Mouse (Mus musculus) bone marrow, adult 2 months (tissue): ENCODE results near the gene Gm42674.

ENCODE experiments used
- CTCF ChIP-seq: fragments of 200-500 bp; IDR thresholded peaks from 2 replicates; pipeline ENCODE4 v1.5.1; 2011; ENCODE audit warnings: low read length, control low read depth; ENCODE audit not compliant: control insufficient read depth, insufficient read depth
- POLR2A ChIP-seq: fragments of 200-500 bp; IDR thresholded peaks from 2 replicates; pipeline ENCODE4 v1.6.1; 2011; ENCODE audit warnings: low read depth, mild to moderate bottlenecking, control low read depth, low read length, borderline replicate concordance; ENCODE audit not compliant: control insufficient read depth

DNA sequence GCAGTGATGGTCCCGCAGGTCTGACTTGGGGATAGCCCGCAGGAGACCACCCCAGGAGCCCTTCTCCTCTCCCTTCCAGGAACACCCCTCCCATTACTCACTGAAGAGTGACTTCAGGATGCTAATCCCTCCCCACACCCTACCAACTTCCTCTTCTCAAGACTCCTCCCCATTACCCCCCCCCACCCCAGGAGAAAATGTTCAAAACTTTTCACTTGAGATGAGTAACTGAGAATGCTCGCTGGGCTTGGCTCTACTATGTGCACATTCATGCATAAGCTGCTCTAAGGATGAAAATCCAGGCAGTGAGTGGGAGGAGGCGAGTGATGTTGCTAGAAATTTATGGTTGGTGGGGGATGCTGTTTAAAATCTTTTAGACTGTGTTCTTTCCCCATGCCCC, 10.4 kb downstream of the Gm42674 start:
- TF ChIP-seq POLR2A (no peak), CTCF (no peak)
